Mouse (Mus musculus) kidney, adult 18-20 months (tissue): ENCODE data around the gene Med13l.

Experiments
- DNase-seq: peaks from one replicate; pipeline ENCODE4 v3.0.0; 2021

Gene Med13l

GRCm38 (mm10) chr5:118560385-118561085 lies at the start of gene Med13l:
Gene Med13l (plus strand): TSS chr5:118560679.
- peak; percentile 72 for DNase-seq

DNA sequence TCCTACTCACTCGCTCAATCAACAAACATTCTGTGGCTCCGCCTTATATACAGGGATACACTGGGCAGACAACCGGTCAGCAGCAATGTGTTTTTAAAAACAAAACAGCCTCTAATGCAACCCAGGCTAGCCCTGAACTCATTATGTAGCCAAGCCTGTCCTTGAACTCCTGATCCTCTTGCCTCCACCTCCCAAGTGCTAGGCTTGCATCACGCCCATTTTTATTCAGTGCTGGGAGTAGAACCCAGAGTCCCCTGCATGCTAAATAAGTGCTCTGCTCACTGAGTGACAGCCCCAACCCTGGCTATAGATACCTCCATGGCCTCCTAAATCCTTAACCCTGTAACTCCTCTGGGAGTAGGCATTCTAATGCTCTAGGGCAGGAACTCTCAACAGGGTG lies 49.5 kb upstream of the Med13l start:
- no peak for DNase-seq

- no peak for DNase-seq
Measured at GRCm38 (mm10) chr5:118513005-118513404, 47.5 kb upstream of the Med13l start.

- DNase-seq: peak; percentile 64
Measured at GRCm38 (mm10) chr5:118513629-118514526, 46.6 kb upstream of the Med13l start.

- no peak for DNase-seq
Measured at GRCm38 (mm10) chr5:118514527-118514831, 46.0 kb upstream of the Med13l start.

DNA sequence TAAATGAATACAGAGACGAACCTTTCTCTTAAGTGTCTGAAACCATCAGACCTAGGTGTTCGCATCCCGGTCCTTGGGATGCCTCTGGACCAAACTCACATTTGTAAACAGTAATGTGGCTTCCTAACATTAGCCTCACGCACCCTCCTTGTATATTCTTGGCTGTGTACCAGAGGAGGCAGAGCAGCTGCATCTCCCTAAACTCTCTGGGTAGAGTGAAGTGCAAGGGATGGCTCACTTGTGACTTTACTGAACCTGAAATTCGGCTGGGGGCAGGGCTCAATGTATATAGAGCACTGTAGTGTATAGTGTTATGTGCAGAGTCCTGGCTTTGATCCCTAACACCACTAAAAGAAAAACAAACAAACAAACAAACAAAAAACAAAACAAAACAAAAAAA lies 45.6 kb upstream of the Med13l start:
- DNase-seq: no peak

- DNase-seq: peak; percentile 55
Measured at GRCm38 (mm10) chr5:118515280-118515721, 45.2 kb upstream of the Med13l start.

DNA sequence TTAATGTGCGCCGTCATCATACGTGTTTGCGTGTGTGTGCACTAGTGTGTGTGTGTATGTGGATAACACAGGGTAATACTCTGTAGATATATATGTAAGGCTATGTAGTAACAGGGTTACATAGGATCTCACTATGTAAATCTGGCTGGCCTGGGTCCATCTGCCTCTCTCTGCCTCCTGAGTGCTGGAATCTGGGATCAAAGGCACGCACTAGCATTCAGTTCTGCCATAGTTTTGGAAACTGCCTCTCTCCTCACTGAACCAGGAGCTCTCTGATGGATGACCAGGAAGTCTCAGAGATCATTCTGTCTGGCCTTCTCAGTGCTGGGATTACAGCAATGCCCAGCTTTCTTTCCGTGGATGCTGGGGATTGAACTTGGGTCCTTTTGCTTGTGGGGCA lies 44.4 kb upstream of the Med13l start:
- no peak for DNase-seq

- DNase-seq: no peak
Measured at GRCm38 (mm10) chr5:118516470-118516869, 44.0 kb upstream of the Med13l start.

DNA sequence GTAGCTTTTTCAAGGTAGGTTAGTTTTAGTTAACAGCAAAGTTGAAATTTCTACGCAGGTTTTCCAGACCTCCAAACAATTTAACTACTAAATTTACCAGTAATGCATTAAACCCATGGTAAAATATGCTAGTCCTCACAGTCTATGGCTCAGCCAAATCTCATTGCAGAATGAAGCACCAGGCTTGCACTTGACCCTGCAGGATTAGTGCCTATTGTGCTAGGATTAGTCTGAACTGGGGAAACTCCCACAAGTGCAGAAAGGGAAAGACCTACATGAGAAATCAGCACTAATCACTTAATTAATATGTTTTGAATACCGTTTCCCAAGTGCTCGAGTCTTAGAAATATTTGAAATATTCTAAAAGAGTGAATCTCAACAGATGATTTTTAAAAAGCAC lies 40.0 kb upstream of the Med13l start:
- no peak for DNase-seq

GRCm38 (mm10) chr5:118524400-118524799 lies 36.1 kb upstream of the Med13l start:
- no peak for DNase-seq

GRCm38 (mm10) chr5:118525634-118526033 lies 34.8 kb upstream of the Med13l start:
- DNase-seq: no peak

GRCm38 (mm10) chr5:118526504-118526903 lies 34.0 kb upstream of the Med13l start:
- no peak for DNase-seq

DNA sequence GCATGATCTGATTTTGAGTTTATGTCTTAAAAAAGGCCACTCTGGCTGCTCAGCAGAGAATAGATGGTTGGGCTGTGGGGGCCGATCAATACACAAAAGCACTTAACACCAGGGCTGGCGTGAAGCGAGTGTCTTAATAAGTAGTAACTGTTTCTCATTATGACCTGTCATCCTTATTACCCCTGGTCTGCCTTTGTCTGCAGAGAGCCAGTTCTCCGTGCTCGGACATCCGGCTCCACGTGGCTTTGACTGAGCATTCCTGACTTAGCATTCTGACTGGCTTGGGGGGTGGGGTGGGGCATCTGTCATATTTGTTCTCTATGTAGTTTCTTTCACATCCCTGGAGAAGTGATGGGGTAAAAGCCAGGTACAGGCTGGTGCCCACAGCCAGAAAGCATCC lies 31.2 kb upstream of the Med13l start:
- no peak for DNase-seq

DNA sequence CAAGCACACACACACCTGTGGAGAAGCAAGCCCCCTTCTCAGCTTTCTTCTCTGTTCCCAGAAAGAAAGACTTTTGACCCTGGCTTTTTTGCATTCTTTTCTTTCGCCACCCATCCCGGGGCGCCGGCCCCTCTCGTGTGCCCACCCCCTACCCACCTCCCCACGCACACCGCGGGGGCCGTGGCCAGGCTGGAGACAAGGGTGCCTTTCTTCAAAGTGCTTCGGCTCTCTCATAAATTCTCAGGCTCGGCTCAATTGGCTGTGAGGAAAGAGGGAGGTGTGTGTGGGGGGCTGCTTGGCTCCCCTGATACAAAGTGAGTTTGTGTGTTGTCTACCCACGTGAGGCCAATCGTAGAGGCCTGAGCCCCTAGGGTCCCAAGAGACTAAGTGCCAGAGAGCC lies 28.4 kb upstream of the Med13l start:
- DNase-seq: no peak

- no peak for DNase-seq
Measured at GRCm38 (mm10) chr5:118532659-118533058, 27.8 kb upstream of the Med13l start.

- no peak for DNase-seq
Measured at GRCm38 (mm10) chr5:118534407-118534921, 26.0 kb upstream of the Med13l start.

GRCm38 (mm10) chr5:118535130-118535529 lies 25.3 kb upstream of the Med13l start:
- DNase-seq: no peak

DNA sequence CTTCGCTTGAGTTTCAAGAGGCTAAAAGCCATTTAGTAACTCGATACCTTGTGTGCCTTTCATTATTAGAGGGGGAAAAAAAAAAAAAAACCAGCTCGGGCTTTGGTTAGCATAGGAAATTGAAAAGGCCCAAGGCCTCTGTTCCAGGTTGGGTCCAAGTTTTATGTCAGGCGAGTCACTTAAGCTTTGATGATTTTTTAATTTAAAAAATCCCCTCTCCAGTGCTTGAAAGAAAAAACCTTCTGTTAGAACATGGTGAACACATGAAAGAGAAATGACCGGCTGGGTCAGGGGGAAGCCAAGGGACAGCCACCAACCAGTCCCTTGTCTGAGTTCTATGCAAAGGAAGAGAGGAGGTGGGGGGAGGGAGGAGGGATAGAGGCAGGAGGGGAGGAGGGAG lies 22.0 kb upstream of the Med13l start:
- no peak for DNase-seq

GRCm38 (mm10) chr5:118543816-118544215 lies 16.7 kb upstream of the Med13l start:
- DNase-seq: no peak

DNA sequence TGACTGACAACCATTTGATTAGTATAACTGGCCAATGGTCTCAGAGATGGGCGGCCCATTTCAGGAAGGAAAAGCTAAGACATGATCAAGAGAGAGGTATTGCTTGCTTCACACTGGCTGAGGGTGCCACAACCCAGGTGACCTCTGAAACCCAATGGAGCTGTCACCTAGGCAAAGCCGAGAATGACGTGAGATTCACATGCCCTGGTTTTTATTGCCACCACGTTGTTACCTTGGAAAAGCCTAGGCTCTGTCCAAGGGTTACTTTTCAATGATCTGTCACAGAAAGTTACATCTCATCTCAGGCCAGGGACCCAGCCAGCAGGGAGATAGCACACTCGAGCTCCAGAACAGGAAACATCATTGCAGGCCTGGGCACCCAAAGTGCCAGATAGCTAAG lies 10.0 kb upstream of the Med13l start:
- no peak for DNase-seq

DNA sequence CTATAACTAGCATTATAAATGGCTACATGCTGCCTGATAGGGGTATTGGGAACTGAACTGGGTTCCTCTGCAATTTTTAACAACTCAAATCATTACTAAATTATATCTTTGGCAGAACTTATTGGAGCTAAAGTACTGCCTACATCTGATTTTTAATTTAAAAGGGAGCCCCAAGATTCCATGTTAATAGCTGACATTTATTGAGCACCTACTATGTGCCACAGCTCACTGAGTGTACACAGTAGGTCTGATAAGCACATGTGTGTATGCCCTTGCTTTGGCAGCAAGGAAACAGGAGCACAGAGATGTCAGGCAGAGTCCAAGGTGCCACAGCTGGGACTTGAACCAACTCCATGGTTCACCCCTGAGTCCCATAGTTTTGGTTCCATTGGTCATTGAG lies 7.2 kb upstream of the Med13l start:
- no peak for DNase-seq

GRCm38 (mm10) chr5:118555305-118555704 lies 5.2 kb upstream of the Med13l start:
- DNase-seq: no peak

DNA sequence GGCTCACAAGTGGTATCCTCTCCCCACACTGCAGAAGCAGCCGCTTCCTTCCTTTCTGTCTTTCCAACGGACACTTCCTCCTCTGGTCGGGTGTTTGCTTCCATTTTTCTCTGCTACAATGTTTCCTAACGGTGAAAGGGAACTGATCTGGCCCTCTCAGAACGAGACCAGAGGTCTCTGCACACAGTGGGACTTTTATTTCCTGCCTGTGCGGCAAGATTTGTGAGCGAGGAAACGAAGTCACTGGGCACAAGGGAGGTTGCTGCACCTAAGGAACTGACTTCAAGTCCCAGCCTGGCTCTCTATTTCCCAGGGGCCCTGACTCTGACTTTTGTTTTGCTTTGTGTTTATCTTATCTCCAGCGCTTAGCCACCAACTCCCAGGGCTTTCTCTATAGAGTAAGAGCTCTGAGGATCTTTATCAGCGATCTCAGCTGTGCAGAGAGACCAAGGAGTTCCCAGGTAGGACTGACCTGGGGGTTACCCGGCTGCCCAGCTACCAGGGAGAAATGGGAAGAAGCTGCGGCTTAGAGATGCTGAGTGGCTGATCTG lies 4.0 kb upstream of the Med13l start:
- no peak for DNase-seq
